Mouse (Mus musculus) hindbrain, embryonic 15.5 days (tissue): ENCODE data around the gene Baz2b. TPM values are rescaled to one million over a fixed set of nuclear protein-coding genes. Genes with fewer than 3 reads are reported as not detected.

Source experiments
- ATAC-seq: fragments of 200-750 bp; cut with Nextera tagmentation; 2 replicates; pipeline ENCODE4 v1.8.0; 2017; ENCODE audit warnings: low read depth, moderate number of reproducible peaks, moderate TSS enrichment; ENCODE audit not compliant: low FRiP score
- H3K27ac ChIP-seq: fragments of 300-500 bp; sonication (generic); replicated peaks from 2 replicates; pipeline ENCODE4 v1.5.1; 2015; ENCODE audit warnings: mild to moderate bottlenecking, inconsistent platforms
- H3K27me3 ChIP-seq: fragments of 300-500 bp; sonication (generic); 2 replicates; pipeline ENCODE4 v1.6.1; 2015; ENCODE audit warnings: control low read depth, inconsistent platforms
- H3K36me3 ChIP-seq: fragments of 300-500 bp; sonication (generic); 2 replicates; pipeline ENCODE4 v1.6.1; 2015; ENCODE audit warnings: control low read depth, inconsistent platforms
- H3K4me1 ChIP-seq: fragments of 300-500 bp; sonication (generic); replicated peaks from 2 replicates; pipeline ENCODE4 v1.6.1; 2015; ENCODE audit warnings: control low read depth, inconsistent platforms
- H3K4me2 ChIP-seq: fragments of 300-500 bp; sonication (generic); 2 replicates; pipeline ENCODE4 v1.6.1; 2015; ENCODE audit warnings: moderate library complexity, mild to moderate bottlenecking, inconsistent platforms
- H3K4me3 ChIP-seq: fragments of 300-500 bp; sonication (generic); 2 replicates; pipeline ENCODE4 v1.5.1; 2015; ENCODE audit warnings: mild to moderate bottlenecking, inconsistent platforms
- H3K9ac ChIP-seq: fragments of 300-500 bp; sonication (generic); 2 replicates; pipeline ENCODE4 v1.6.1; 2015; ENCODE audit warnings: inconsistent platforms
- H3K9me3 ChIP-seq: fragments of 300-500 bp; sonication (generic); 2 replicates; pipeline ENCODE4 v1.6.1; 2016; ENCODE audit warnings: control low read depth, inconsistent platforms
- WGBS: fragments of 180-500 bp; shearing (Covaris S2); methylation state at CpG from one replicate; pipeline ENCODE4 v1.1.7; 2015; 5-methylcytosine and 5-hydroxymethylcytosine counted together
- polyA plus RNA-seq: library from polyadenylated mRNA; unstranded; fragments of >200 nt; fragmentation: Nextera tagmentation; extraction: Ambion mirVana; gene quantifications from 2 replicates; pipeline ENCODE4 v1.2.1, GENCODE M21; 2015

Gene Baz2b
- polyA plus RNA-seq, 1 experiment from 2014 or later = 74.7 TPM

DNA sequence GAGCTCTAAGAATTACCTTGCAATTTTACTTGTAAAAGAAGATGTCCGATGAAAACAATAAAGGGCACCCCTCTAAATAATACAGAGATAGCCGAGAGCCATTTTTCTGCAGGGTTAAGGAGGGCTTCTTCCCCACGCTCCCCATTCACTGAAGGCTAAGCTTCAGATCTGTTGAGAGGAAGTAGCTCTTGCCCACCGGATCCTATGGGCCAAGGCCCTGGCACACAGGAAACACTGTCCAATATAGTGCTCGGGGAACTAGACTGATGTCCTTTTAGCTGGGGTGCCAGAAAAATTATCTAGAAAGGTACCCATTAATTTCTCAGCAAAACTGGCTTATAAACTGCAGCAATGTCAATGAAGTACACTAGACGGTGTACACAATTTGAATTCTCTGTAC, 233.9 kb downstream of the Baz2b start:
- Histone ChIP-seq H3K27me3 (no peaks in the 10 kb centered on the region), H3K9ac (no peak overlapping the region), H3K27ac (no peak overlapping the region), H3K9me3 (no peaks in the 10 kb centered on the region), H3K4me1 (no peaks in the 10 kb centered on the region), H3K4me2 (no peak overlapping the region), H3K4me3 (no peak overlapping the region), H3K36me3 (peaks cover 5% of the 10 kb centered on the region)
- 94% methylated on average over 6 of the region's 6 CpGs for WGBS
- no peak for ATAC-seq

DNA sequence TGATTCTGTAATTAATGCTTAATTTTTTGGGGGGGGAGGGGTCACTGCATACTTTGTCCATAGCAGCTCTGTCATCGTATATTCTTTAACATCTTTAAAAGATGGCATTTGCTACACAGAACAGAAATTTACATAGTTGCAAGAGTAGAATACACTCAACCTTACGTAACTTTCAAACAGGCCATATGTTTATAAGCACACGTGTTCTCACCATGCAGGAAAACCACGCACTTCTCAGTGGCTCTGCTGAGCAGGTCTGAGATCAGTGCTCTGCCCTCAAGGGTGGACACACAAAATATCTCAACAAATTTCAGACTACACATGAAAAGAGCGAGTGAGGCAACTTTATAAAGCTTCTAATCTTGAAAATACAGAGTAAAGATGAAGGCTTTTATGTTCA, 235.7 kb downstream of the Baz2b start:
- no peaks in the 10 kb centered on the region for H3K27me3 ChIP-seq
- no peaks in the 10 kb centered on the region for H3K4me1 ChIP-seq
- no peak overlapping the region for H3K9ac ChIP-seq
- WGBS = 97% methylated on average over 5 of the region's 5 CpGs
- peaks cover 5% of the 10 kb centered on the region for H3K36me3 ChIP-seq
- no peak overlapping the region for H3K4me2 ChIP-seq
- H3K4me3 ChIP-seq = no peak overlapping the region
- H3K27ac ChIP-seq = no peak overlapping the region
- no peak for ATAC-seq
- H3K9me3 ChIP-seq = no peaks in the 10 kb centered on the region

DNA sequence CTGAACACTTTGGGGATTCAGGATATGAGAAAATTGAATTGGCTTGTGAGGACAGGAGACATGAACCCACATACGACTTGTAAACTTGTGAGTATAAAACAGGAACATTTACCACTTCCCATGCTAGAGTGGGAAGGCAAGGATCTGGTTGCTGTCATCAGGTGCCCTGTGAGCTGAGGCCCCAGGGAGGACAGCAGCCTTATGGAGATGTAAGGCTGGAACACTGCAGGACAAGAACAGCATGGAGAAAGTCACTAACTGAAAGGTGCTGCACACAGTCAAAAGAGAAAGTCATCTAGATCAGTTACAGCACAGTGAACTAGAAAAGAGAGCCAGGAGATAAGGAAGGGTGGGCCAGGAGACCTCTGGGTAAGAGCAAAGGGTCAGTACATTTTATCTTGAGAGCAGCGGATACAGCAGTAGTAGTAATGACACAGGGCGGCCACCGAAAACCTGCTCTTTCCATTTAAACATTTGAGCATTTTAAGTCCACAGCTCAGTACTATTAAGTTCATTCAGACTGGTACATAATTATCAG, 236.5 kb downstream of the Baz2b start:
- no peaks in the 10 kb centered on the region for H3K9me3 ChIP-seq
- ATAC-seq = no peak
- H3K4me1 ChIP-seq = no peaks in the 10 kb centered on the region
- no peak overlapping the region for H3K4me3 ChIP-seq
- H3K27me3 ChIP-seq = no peaks in the 10 kb centered on the region
- peaks cover 13% of the 10 kb centered on the region for H3K36me3 ChIP-seq
- 91% methylated on average over 4 of the region's 4 CpGs for WGBS
- no peak overlapping the region for H3K4me2 ChIP-seq
- H3K9ac ChIP-seq = no peak overlapping the region
- no peak overlapping the region for H3K27ac ChIP-seq

DNA sequence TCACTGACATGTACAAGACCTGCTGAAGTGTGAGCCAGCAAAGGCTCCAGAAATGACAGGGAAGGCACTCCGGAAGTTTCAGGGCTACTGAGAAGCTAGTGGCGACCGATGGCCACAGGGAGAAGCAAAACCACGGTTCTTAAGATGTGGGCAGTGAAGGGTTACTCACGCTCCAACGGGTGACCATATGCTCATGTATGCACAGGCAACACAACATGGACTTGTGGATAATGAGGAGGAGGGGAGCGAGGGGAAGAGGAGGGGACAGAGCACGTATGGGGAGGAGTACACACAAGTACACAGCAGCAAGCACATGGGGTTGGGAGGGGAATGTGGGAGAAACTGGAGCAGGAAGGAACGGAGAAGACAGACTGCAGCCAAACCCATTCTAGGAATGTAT, 239.1 kb downstream of the Baz2b start:
- no peaks in the 10 kb centered on the region for H3K27me3 ChIP-seq
- WGBS = 66% methylated on average over 9 of the region's 9 CpGs
- H3K4me2 ChIP-seq = no peak overlapping the region
- 0 out of 2 replicates have a peak, but pooled peaks have one; percentile 48 for ATAC-seq
- H3K4me3 ChIP-seq = no peak overlapping the region
- no peaks in the 10 kb centered on the region for H3K4me1 ChIP-seq
- no peak overlapping the region for H3K9ac ChIP-seq
- peaks cover 13% of the 10 kb centered on the region for H3K36me3 ChIP-seq
- no peak overlapping the region for H3K27ac ChIP-seq
- no peaks in the 10 kb centered on the region for H3K9me3 ChIP-seq

DNA sequence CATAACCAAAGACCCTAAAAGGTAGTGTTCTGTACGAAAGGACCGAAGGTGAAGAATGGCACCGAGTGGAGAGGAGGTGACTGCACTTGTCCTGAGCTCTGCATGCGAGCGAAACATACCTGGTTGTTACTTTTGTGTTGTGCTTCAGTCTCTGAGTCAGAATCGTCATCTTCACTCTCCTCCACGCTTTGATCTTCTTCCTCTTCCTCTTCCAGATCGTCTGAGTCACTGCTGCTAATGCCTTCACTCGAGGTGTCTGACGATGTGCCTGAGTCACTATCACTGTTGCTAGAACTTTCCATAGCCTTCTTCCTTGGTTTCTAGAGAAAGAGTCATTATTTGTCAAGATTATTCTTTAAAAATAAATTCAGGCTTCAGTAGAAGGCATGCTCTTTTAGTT, 240.5 kb downstream of the Baz2b start:
- Histone ChIP-seq H3K4me2 (no peak overlapping the region), H3K27ac (no peak overlapping the region), H3K9me3 (no peaks in the 10 kb centered on the region), H3K4me1 (no peaks in the 10 kb centered on the region), H3K36me3 (peaks cover 8% of the 10 kb centered on the region), H3K4me3 (no peak overlapping the region), H3K27me3 (no peaks in the 10 kb centered on the region), H3K9ac (no peak overlapping the region)
- ATAC-seq = no peak
- 94% methylated on average over 10 of the region's 10 CpGs for WGBS

DNA sequence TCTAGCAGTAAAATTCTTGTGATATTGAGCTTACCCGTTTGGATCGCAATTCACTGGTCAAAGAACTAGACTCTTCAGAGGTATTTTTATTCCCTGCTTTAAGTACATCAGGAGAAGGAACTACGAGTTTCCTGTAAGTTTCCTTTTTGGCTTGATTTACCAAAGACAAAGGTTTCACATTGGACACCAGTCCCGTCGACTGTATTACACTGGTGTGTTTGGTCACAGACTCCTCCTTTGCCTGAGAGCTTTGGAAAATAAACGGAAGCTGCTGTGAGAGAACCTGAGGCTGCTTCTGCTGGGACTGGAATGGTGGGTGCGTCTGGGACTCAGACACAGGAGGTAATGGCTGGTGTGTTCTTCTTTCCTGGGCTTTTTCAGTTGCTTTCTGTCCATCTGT, 241.0 kb downstream of the Baz2b start:
- Histone ChIP-seq H3K9ac (no peak overlapping the region), H3K4me3 (no peak overlapping the region), H3K4me2 (no peak overlapping the region), H3K9me3 (no peaks in the 10 kb centered on the region), H3K27ac (no peak overlapping the region), H3K27me3 (no peaks in the 10 kb centered on the region), H3K36me3 (peaks cover 8% of the 10 kb centered on the region), H3K4me1 (no peaks in the 10 kb centered on the region)
- ATAC-seq = no peak
- WGBS = 88% methylated on average over 7 of the region's 7 CpGs

GRCm38 (mm10) chr2:59966454-59966853, 243.2 kb downstream of the Baz2b start:
- H3K9me3 ChIP-seq = no peaks in the 10 kb centered on the region
- peaks cover 16% of the 10 kb centered on the region for H3K36me3 ChIP-seq
- H3K4me3 ChIP-seq = no peak overlapping the region
- H3K9ac ChIP-seq = no peak overlapping the region
- WGBS = 74% methylated on average over 6 of the region's 6 CpGs
- ATAC-seq = no peak
- 0 out of 2 replicates have a peak overlapping the region, but pooled peaks have one; percentile 38 for H3K27ac ChIP-seq
- no peaks in the 10 kb centered on the region for H3K4me1 ChIP-seq
- no peaks in the 10 kb centered on the region for H3K27me3 ChIP-seq
- H3K4me2 ChIP-seq = no peak overlapping the region

- Histone ChIP-seq H3K4me3 (no peak overlapping the region), H3K27ac (no peak overlapping the region), H3K9me3 (no peaks in the 10 kb centered on the region), H3K9ac (no peak overlapping the region), H3K4me2 (no peak overlapping the region), H3K4me1 (no peaks in the 10 kb centered on the region; the same call in 1 of the 2 replicates), H3K36me3 (peaks cover 17% of the 10 kb centered on the region; the same call in 1 of the 2 replicates), H3K27me3 (no peaks in the 10 kb centered on the region)
- no peak for ATAC-seq
- WGBS = 48% methylated on average over 5 of the region's 5 CpGs
These were observed 246.6 kb downstream of the Baz2b start for GRCm38 (mm10) chr2:59963011-59963410.

DNA sequence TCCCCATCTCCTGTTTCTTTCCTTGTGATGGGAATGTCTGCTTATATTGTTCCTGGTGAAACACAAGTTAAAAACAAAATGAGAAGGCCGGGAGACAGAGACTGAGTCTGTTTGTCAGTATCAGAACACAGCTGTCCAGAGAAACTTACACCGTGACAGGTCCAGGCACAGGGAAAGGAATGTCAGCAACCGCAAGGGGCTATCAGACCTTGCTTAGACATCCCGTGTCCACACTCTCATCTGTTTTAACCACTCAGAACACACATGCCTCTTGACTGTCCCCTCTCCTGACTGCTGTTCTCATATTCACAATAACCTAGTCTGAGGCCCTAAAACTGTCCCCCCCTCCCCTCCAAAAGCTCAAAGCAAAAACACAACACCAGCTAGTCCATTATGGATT, 247.1 kb downstream of the Baz2b start:
- Histone ChIP-seq H3K9me3 (no peaks in the 10 kb centered on the region), H3K4me3 (no peak overlapping the region), H3K4me1 (no peaks in the 10 kb centered on the region; the same call in 1 of the 2 replicates), H3K36me3 (peaks cover 18% of the 10 kb centered on the region; the same call in 1 of the 2 replicates), H3K27me3 (no peaks in the 10 kb centered on the region), H3K9ac (no peak overlapping the region), H3K4me2 (no peak overlapping the region), H3K27ac (no peak overlapping the region)
- no peak for ATAC-seq
- WGBS = 92% methylated on average over 4 of the region's 4 CpGs

- peaks cover 27% of the 10 kb centered on the region; the same call in 1 of the 2 replicates for H3K36me3 ChIP-seq
- H3K4me3 ChIP-seq = no peak overlapping the region
These were observed 249.2 kb downstream of the Baz2b start for GRCm38 (mm10) chr2:59960495-59960772.

DNA sequence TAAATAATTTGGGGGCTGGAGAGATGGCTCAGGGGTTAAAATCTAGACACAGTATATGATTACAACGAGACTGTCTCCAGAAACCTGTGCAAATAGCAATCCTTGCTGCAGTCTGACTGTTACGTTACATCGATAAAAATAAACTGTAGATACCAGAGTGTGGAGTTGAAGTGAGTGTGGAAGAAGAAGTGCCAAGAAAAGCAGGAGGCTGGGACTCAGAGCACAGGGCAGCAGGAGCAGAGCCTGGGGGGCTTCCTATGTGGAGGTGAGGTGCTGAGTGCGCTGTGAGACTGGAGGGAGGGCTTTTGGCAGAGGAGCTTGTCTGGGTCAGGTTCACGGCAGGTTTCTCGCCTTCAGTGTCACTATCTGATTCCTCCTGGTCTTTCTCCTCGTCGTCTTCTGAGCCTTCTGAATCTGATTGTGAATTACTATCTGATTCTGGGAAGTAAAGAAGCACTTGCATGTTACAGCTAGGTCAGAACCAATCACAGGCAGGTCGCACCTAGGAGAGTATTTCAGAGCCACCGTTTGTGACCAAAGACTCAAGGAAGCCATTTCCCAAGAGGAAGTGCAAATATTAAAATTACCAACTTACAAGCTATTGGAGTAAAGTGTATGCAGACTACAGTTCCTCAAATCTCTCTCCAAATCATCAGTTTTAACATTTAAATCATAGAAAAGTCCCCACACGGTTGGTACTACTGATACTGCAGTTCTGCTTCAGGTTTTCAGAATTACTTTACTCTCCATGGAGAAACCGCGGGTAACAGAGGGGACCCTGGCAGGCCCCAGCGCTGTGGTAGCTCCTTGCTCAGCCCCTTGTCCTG, 249.8 kb downstream of the Baz2b start:
- no peak overlapping the region for H3K9ac ChIP-seq
- H3K9me3 ChIP-seq = no peaks in the 10 kb centered on the region
- H3K4me2 ChIP-seq = no peak overlapping the region
- 89% methylated on average over 14 of the region's 14 CpGs for WGBS
- H3K36me3 ChIP-seq = peaks cover 27% of the 10 kb centered on the region; the same call in 1 of the 2 replicates
- H3K4me1 ChIP-seq = no peaks in the 10 kb centered on the region; the same call in 1 of the 2 replicates
- H3K4me3 ChIP-seq = no peak overlapping the region
- no peaks in the 10 kb centered on the region for H3K27me3 ChIP-seq
- no peak for ATAC-seq
- no peak overlapping the region for H3K27ac ChIP-seq

More at GRCm38 (mm10) chr2:59960495-59960772, 249.2 kb downstream of the Baz2b start:
- no peak overlapping the region for H3K9ac ChIP-seq
- WGBS = 82% methylated on average over 2 of the region's 2 CpGs
- H3K27ac ChIP-seq = no peak overlapping the region
- H3K27me3 ChIP-seq = no peaks in the 10 kb centered on the region
- no peaks in the 10 kb centered on the region for H3K9me3 ChIP-seq
- no peak for ATAC-seq
- no peak overlapping the region for H3K4me2 ChIP-seq
- H3K4me1 ChIP-seq = no peaks in the 10 kb centered on the region; the same call in 1 of the 2 replicates

GRCm38 (mm10) chr2:59958543-59958942, 251.1 kb downstream of the Baz2b start:
- no peak for ATAC-seq
- H3K27me3 ChIP-seq = no peaks in the 10 kb centered on the region
- H3K4me2 ChIP-seq = no peak overlapping the region
- no peak overlapping the region for H3K9ac ChIP-seq
- H3K4me3 ChIP-seq = no peak overlapping the region
- H3K4me1 ChIP-seq = no peaks in the 10 kb centered on the region; the same call in 1 of the 2 replicates
- WGBS = 30% methylated on average over 6 of the region's 6 CpGs
- H3K27ac ChIP-seq = no peak overlapping the region
- H3K36me3 ChIP-seq = peaks cover 27% of the 10 kb centered on the region; the same call in 1 of the 2 replicates
- H3K9me3 ChIP-seq = no peaks in the 10 kb centered on the region
